In genomic region chr8:124284333-124284711, GRCm38 (mm10) we compare ENCODE assay signal across 10 mouse cellular contexts. TPM values are rescaled to one million over a fixed set of nuclear protein-coding genes. Genes with fewer than 3 reads are reported as not detected.
DNase-seq lines count a peak whose midpoint lies in the region; ATAC-seq lines count a peak whose summit lies in the region.
"Had no signal": no experiment of that assay in that cellular context is flagged by ENCODE, and none has a peak within 500 bp of the region (broad histone marks: within the 10 kb centered on the region; RNA-seq: fewer than 3 reads in every experiment).

No protein-coding gene starts in this region.

- peaks cover 49% of the 10 kb centered on the region for H3K4me1 ChIP-seq in embryonic facial prominence, embryonic 13.5 days
- peaks cover 81% of the 10 kb centered on the region for H3K4me1 ChIP-seq in hindbrain, embryonic 13.5 days (replicated peaks)
- H3K4me1 ChIP-seq in neural tube, embryonic 12.5 days, result peaks cover 68% of the 10 kb centered on the region

- no peak overlapping the region for H3K4me3 ChIP-seq in embryonic facial prominence, embryonic 13.5 days
- H3K4me3 ChIP-seq in hindbrain, embryonic 13.5 days, result no peak overlapping the region
- no peak overlapping the region for H3K4me3 ChIP-seq in neural tube, embryonic 12.5 days
- H3K4me3 ChIP-seq: liver, embryonic 15.5 days had no signal

- ATAC-seq in embryonic facial prominence, embryonic 13.5 days (ENCODE audit: insufficient number of reproducible peaks, insufficient read depth, low FRiP score, low TSS enrichment, low read depth), result no peak; the same call in 1 of the 2 replicates
- ATAC-seq in hindbrain, embryonic 13.5 days (ENCODE audit: low FRiP score), result peak; percentile 74
- peak; percentile 84 for ATAC-seq in neural tube, embryonic 12.5 days (ENCODE audit: low FRiP score, low read depth)

- WGBS in embryonic facial prominence, embryonic 13.5 days, result 15% methylated on average over 6 of the region's 6 CpGs
- 3% methylated on average over 6 of the region's 6 CpGs for WGBS in hindbrain, embryonic 13.5 days
- WGBS in neural tube, embryonic 12.5 days, result 7% methylated on average over 6 of the region's 6 CpGs

- no peak overlapping the region for H3K4me2 ChIP-seq in embryonic facial prominence, embryonic 13.5 days
- H3K4me2 ChIP-seq in hindbrain, embryonic 13.5 days, result 0 out of 2 replicates have a peak overlapping the region, but pooled peaks have one; percentile 10
- H3K4me2 ChIP-seq in neural tube, embryonic 12.5 days (replicated peaks), result peak overlapping the region; percentile 36
- H3K4me2 ChIP-seq: liver, embryonic 15.5 days had no signal

- no peaks in the 10 kb centered on the region for H3K9me3 ChIP-seq in embryonic facial prominence, embryonic 13.5 days
- no peaks in the 10 kb centered on the region for H3K9me3 ChIP-seq in hindbrain, embryonic 13.5 days
- no peaks in the 10 kb centered on the region for H3K9me3 ChIP-seq in neural tube, embryonic 12.5 days
- H3K9me3 ChIP-seq: liver, embryonic 15.5 days had no signal

- intact Hi-C loops in heart, postnatal 36 days (cut with DNase I), result no loop called here

- no peaks in the 10 kb centered on the region for H3K27me3 ChIP-seq in embryonic facial prominence, embryonic 13.5 days
- H3K27me3 ChIP-seq in hindbrain, embryonic 13.5 days, result no peaks in the 10 kb centered on the region
- no peaks in the 10 kb centered on the region for H3K27me3 ChIP-seq in neural tube, embryonic 12.5 days (replicated peaks)
- H3K27me3 ChIP-seq: liver, embryonic 15.5 days had no signal

- peak overlapping the region; percentile 44 for H3K27ac ChIP-seq in embryonic facial prominence, embryonic 13.5 days
- peak overlapping the region; percentile 90 for H3K27ac ChIP-seq in hindbrain, embryonic 13.5 days
- peak overlapping the region; percentile 93 for H3K27ac ChIP-seq in neural tube, embryonic 12.5 days
- H3K27ac ChIP-seq: liver, embryonic 15.5 days had no signal

- DNase-seq in heart, adult 8-10 months (ENCODE audit: low spot score), result peak; percentile 36
- no peak for DNase-seq in heart, postnatal 36 days
- DNase-seq in adipocyte (ENCODE audit: low spot score), result no peak
- no peak for DNase-seq in layer of hippocampus, postnatal 14 days (ENCODE audit: low spot score in 2 of 2)
- no peak for DNase-seq in cerebellum, adult 9-11 months
- DNase-seq: spleen, adult 18-20 months had no signal

- H3K9ac ChIP-seq in embryonic facial prominence, embryonic 13.5 days, result no peak overlapping the region
- no peak overlapping the region; the same call in 1 of the 2 replicates for H3K9ac ChIP-seq in hindbrain, embryonic 13.5 days
- H3K9ac ChIP-seq in neural tube, embryonic 12.5 days, result no peak overlapping the region
- H3K9ac ChIP-seq: liver, embryonic 15.5 days had no signal

- H3K36me3 ChIP-seq in embryonic facial prominence, embryonic 13.5 days, result no peaks in the 10 kb centered on the region
- H3K36me3 ChIP-seq in hindbrain, embryonic 13.5 days, result no peaks in the 10 kb centered on the region
- H3K36me3 ChIP-seq in neural tube, embryonic 12.5 days, result no peaks in the 10 kb centered on the region
- H3K36me3 ChIP-seq: liver, embryonic 15.5 days had no signal

RNA-seq across cellular contexts. Expression of gene Galnt2, which starts 53.1 kb away (rescaled TPM):
- 10 to 100 TPM; 32.0 to 40.3 (median 33.8) TPM for total RNA-seq in heart, adult 8-10 months (2022)
- 10 to 100 TPM; 32.1 to 34.2 TPM for total RNA-seq in heart, postnatal 36 days (2021)
- polyA plus RNA-seq in embryonic facial prominence, embryonic 13.5 days (2015; fragmentation: Nextera tagmentation; extraction: Ambion mirVana), result 42.0 and 46.2 TPM in 2 replicates
- 49.9 and 52.8 TPM in 2 replicates for polyA plus RNA-seq in hindbrain, embryonic 13.5 days (2015; fragmentation: Nextera tagmentation; extraction: Ambion mirVana)
- 91.1 and 93.8 TPM in 2 replicates for polyA plus RNA-seq in neural tube, embryonic 12.5 days (2016; fragmentation: Nextera tagmentation; extraction: Ambion mirVana)
- total RNA-seq in layer of hippocampus, postnatal 14 days (2021), result 10 to 100 TPM; 53.7 to 56.6 TPM
